Mouse (Mus musculus): ENCODE results near the gene Olfr140.

The Olfr140 gene

GRCm38 (mm10) chr2:90063494-90063893, at the start of gene Olfr140:
Gene Olfr140, minus strand, starts transcription at chr2:90063594.
- DNase-seq (ENCODE audit: extremely low read depth, insufficient read length, low spot score), result no peak

- DNase-seq (ENCODE audit: extremely low read depth, insufficient read length, low spot score), result no peak
Observed at GRCm38 (mm10) chr2:90070065-90070464, 6.7 kb upstream of the Olfr140 start.

- DNase-seq (ENCODE audit: extremely low read depth, insufficient read length, low spot score), result no peak
Observed at GRCm38 (mm10) chr2:90035037-90035436, 28.4 kb downstream of the Olfr140 start, which contains the start of gene Olfr1265. Gene Olfr1265, plus strand, starts transcription at chr2:90035337.

GRCm38 (mm10) chr2:90025477-90025876, 37.9 kb downstream of the Olfr140 start, which contains the start of gene Olfr1264:
Gene Olfr1264, minus strand, starts transcription at chr2:90025577.
- DNase-seq (ENCODE audit: extremely low read depth, insufficient read length, low spot score), result no peak

- no peak for DNase-seq (ENCODE audit: extremely low read depth, insufficient read length, low spot score)
Observed at GRCm38 (mm10) chr2:90011831-90012230, 51.6 kb downstream of the Olfr140 start, which contains the start of gene Olfr1263. Gene Olfr1263, plus strand, starts transcription at chr2:90012131.

GRCm38 (mm10) chr2:89999845-90000244, 63.5 kb downstream of the Olfr140 start, which contains the start of gene Olfr1262:
Gene Olfr1262, plus strand, starts transcription at chr2:90000145.
- no peak for DNase-seq (ENCODE audit: extremely low read depth, insufficient read length, low spot score)
